Mouse (Mus musculus): Measurements from ENCODE around the gene Gm3029.
"Not testable (repeated sequence)": the region's sequence is repeated elsewhere in the genome, so short reads cannot be mapped to it uniquely, and the experiment has no call there.

Gm3029 gene

DNA sequence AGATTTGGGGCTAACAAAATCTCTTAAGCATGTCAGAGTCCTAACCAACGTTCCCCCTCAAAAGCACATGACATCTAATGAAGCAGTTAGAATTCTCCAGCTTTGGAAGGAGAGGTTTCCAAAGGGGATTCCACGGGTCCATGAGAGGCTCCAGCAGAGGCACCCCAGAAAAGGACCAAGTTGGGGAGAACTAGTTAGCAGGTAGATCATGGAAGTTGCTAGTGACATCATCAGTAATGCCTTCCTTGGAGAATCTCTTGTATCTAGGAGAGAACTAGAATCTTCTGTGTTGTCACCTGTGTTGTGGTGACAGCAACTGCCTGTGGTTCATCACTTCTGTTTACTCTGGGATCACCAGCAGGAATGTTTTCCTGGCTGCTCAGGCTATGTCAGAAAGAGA, at the start of gene Gm3029:
Gm3029 (plus strand) TSS at position 301 of the 400 bp plus-strand sequence.
- CTCF ChIA-PET, result not testable (repeated sequence)

DNA sequence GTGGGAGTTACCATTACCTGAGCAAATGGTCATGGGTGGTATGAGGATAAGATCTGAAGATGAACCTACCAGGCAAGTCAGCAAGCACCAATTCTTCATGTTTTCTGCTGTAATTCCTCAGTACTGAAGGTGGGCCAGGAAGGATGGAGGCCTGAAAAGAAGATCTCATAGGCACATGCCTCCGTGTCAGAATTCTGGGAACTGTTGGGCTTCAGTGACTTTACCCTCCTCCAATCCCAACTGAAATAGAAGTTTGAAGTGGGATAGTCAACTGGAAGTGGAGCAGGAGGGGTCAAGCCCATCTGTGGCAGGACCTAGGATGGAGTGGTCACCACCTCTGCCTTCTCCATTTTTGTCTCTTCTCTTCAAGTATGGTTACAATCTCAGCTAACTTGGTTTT, 47.7 kb upstream of the Gm3029 start, which contains the start of gene Gm2916:
Gm2916 (plus strand) TSS at position 301 of the 400 bp plus-strand sequence.
- CTCF ChIA-PET, result not testable (repeated sequence)

DNA sequence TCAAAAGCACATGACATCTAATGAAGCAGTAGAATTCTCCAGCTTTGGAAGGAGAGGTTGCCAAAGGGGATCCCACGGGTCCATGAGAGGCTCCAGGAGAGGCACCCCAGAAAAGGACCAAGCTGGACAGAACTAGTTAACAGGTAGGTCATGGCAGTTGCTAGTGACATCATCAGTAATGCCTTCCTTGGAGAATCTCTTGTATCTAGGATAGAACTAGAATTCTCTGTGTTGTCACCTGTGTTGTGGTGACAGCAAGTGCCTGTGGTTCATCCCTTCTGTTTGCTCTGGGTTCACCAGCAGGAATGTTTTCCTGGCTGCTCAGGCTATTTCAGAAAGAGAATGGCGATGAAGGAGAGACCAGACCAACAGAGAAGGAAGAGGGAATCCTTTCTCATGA, 31.7 kb downstream of the Gm3029 start, which contains the start of gene Gm3095:
Gm3095 (plus strand) TSS at position 301 of the 400 bp plus-strand sequence.
- CTCF ChIA-PET, result not testable (repeated sequence)
